Mouse (Mus musculus) embryonic facial prominence, embryonic 14.5 days (tissue): ENCODE measurements around the gene Caln1. TPM values are rescaled to one million over a fixed set of nuclear protein-coding genes. Genes with fewer than 3 reads are reported as not detected.
A peak's percentile ranks its signal among the peaks of the same experiment; 100 is the strongest.

Experiments
- ATAC-seq: fragments of 200-750 bp; cut with Nextera tagmentation; 2 replicates; pipeline ENCODE4 v1.8.0; 2017; ENCODE audit warnings: low read depth, moderate number of reproducible peaks, moderate TSS enrichment
- DNase-seq: peaks from one replicate; pipeline ENCODE4 v3.0.0-alpha.2; 2015; ENCODE audit warnings: low spot score
- H3K27ac ChIP-seq: fragments of 300-500 bp; sonication (generic); replicated peaks from 2 replicates; pipeline ENCODE4 v1.5.1; 2014; ENCODE audit warnings: low read depth, mild to moderate bottlenecking, low read length, moderate library complexity
- H3K27me3 ChIP-seq: fragments of 300-500 bp; sonication (generic); replicated peaks from 2 replicates; pipeline ENCODE4 v1.6.1; 2014; ENCODE audit warnings: low read length; ENCODE audit not compliant: control insufficient read depth, insufficient read depth
- H3K36me3 ChIP-seq: fragments of 300-500 bp; sonication (generic); 2 replicates; pipeline ENCODE4 v1.6.1; 2014; ENCODE audit warnings: low read length, mixed read lengths; ENCODE audit not compliant: control insufficient read depth, insufficient read depth
- H3K4me1 ChIP-seq: fragments of 300-500 bp; sonication (generic); 2 replicates; pipeline ENCODE4 v1.6.1; 2014; ENCODE audit warnings: antibody characterized with exemption, low read length; ENCODE audit not compliant: control insufficient read depth, insufficient read depth
- H3K4me2 ChIP-seq: fragments of 300-500 bp; sonication (generic); 2 replicates; pipeline ENCODE4 v1.6.1; 2014; ENCODE audit warnings: low read depth, mild to moderate bottlenecking, low read length, moderate library complexity, mixed read lengths
- H3K4me3 ChIP-seq: fragments of 300-500 bp; sonication (generic); 2 replicates; pipeline ENCODE4 v1.5.1; 2014; ENCODE audit warnings: low read depth, mild to moderate bottlenecking, low read length
- H3K9ac ChIP-seq: fragments of 300-500 bp; sonication (generic); 2 replicates; pipeline ENCODE4 v1.6.1; 2014; ENCODE audit warnings: low read depth, mild to moderate bottlenecking, low read length, moderate library complexity, mixed read lengths
- H3K9me3 ChIP-seq: fragments of 300-500 bp; sonication (generic); 2 replicates; pipeline ENCODE4 v1.6.1; 2016; ENCODE audit warnings: low read length; ENCODE audit not compliant: control insufficient read depth
- WGBS: fragments of 180-500 bp; shearing (Covaris S2); extraction: QIAGEN DNeasy Blood & Tissue Kit; methylation state at CpG from one replicate; pipeline ENCODE4 v1.1.7; 2014; 5-methylcytosine and 5-hydroxymethylcytosine counted together
- polyA plus RNA-seq: library from polyadenylated mRNA; unstranded; fragments of >200 nt; fragmentation: Nextera tagmentation; extraction: Ambion mirVana; gene quantifications from 2 replicates; pipeline ENCODE4 v1.2.1, GENCODE M21; 2014

Gene Caln1
- 1.3 and 2.2 TPM in 2 replicates for polyA plus RNA-seq

GRCm38 (mm10) chr5:130369237-130369636 is at the start of gene Caln1:
Caln1 (plus strand) TSS chr5:130369455.
- Histone ChIP-seq H3K4me3 (no peak within 1 kb of the TSS), H3K36me3 (no peaks in the 10 kb centered on the region), H3K4me2 (no peak within 1 kb of the TSS), H3K27ac (no peak within 1 kb of the TSS), H3K9ac (no peak within 1 kb of the TSS), H3K9me3 (no peaks in the 10 kb centered on the region), H3K4me1 (no peaks in the 10 kb centered on the region), H3K27me3 (no peaks in the 10 kb centered on the region)
- no peak for ATAC-seq
- 73% methylated on average over 11 of the region's 11 CpGs for WGBS
- no peak for DNase-seq

- H3K27me3 ChIP-seq = no peaks in the 10 kb centered on the region
- DNase-seq (no peak), ATAC-seq (no peak)
- H3K4me3 ChIP-seq = no peak overlapping the region
- 98% methylated on average over 5 of the region's 5 CpGs for WGBS
- peaks cover 6% of the 10 kb centered on the region for H3K36me3 ChIP-seq
- no peak overlapping the region for H3K4me2 ChIP-seq
- H3K4me1 ChIP-seq = no peaks in the 10 kb centered on the region
- H3K27ac ChIP-seq = no peak overlapping the region
- H3K9ac ChIP-seq = no peak overlapping the region
- H3K9me3 ChIP-seq = peaks cover 7% of the 10 kb centered on the region; the same call in 1 of the 2 replicates
Observed at GRCm38 (mm10) chr5:130319783-130320182, 49.5 kb upstream of the Caln1 start.

- Histone ChIP-seq H3K4me3 (no peak overlapping the region), H3K4me1 (no peaks in the 10 kb centered on the region), H3K27me3 (no peaks in the 10 kb centered on the region), H3K9ac (no peak overlapping the region), H3K36me3 (peaks cover 9% of the 10 kb centered on the region), H3K9me3 (peaks cover 7% of the 10 kb centered on the region; the same call in 1 of the 2 replicates), H3K27ac (no peak overlapping the region), H3K4me2 (no peak overlapping the region)
- 0 out of 2 replicates have a peak, but pooled peaks have one; percentile 18 for ATAC-seq
- peak; percentile 47 for DNase-seq
- WGBS = 68% methylated on average over 3 of the region's 3 CpGs
Observed at GRCm38 (mm10) chr5:130320485-130320884, 48.8 kb upstream of the Caln1 start.

GRCm38 (mm10) chr5:130325486-130325885 is 43.8 kb upstream of the Caln1 start:
- H3K36me3 ChIP-seq = peaks cover 21% of the 10 kb centered on the region
- H3K27me3 ChIP-seq = no peaks in the 10 kb centered on the region
- H3K4me3 ChIP-seq = no peak overlapping the region
- H3K4me1 ChIP-seq = no peaks in the 10 kb centered on the region
- H3K9ac ChIP-seq = no peak overlapping the region
- no peak overlapping the region for H3K4me2 ChIP-seq
- DNase-seq (no peak), ATAC-seq (no peak)
- WGBS = 94% methylated on average over 8 of the region's 8 CpGs
- H3K27ac ChIP-seq = no peak overlapping the region
- H3K9me3 ChIP-seq = peaks cover 7% of the 10 kb centered on the region; the same call in 1 of the 2 replicates

- ATAC-seq (no peak), DNase-seq (peak; percentile 53)
- Histone ChIP-seq H3K4me2 (no peak overlapping the region), H3K4me3 (no peak overlapping the region), H3K9ac (no peak overlapping the region), H3K9me3 (peaks cover 7% of the 10 kb centered on the region; the same call in 1 of the 2 replicates), H3K4me1 (no peaks in the 10 kb centered on the region), H3K27me3 (no peaks in the 10 kb centered on the region), H3K36me3 (peaks cover 21% of the 10 kb centered on the region), H3K27ac (no peak overlapping the region)
- WGBS = 71% methylated on average over 6 of the region's 6 CpGs
Observed at GRCm38 (mm10) chr5:130327615-130328263, 41.5 kb upstream of the Caln1 start.

- ATAC-seq = no peak
- no peak overlapping the region for H3K4me2 ChIP-seq
- H3K9ac ChIP-seq = no peak overlapping the region
- H3K9me3 ChIP-seq = peaks cover 7% of the 10 kb centered on the region; the same call in 1 of the 2 replicates
- peaks cover 21% of the 10 kb centered on the region for H3K36me3 ChIP-seq
- WGBS = 84% methylated on average over 9 of the region's 9 CpGs
- no peaks in the 10 kb centered on the region for H3K4me1 ChIP-seq
- no peak for DNase-seq
- H3K4me3 ChIP-seq = no peak overlapping the region
- no peak overlapping the region for H3K27ac ChIP-seq
- H3K27me3 ChIP-seq = no peaks in the 10 kb centered on the region
Observed at GRCm38 (mm10) chr5:130328366-130328765, 40.9 kb upstream of the Caln1 start.

GRCm38 (mm10) chr5:130329889-130330288 is 39.4 kb upstream of the Caln1 start:
- H3K9me3 ChIP-seq = no peaks in the 10 kb centered on the region
- H3K9ac ChIP-seq = no peak overlapping the region
- peaks cover 18% of the 10 kb centered on the region for H3K36me3 ChIP-seq
- no peak overlapping the region for H3K4me2 ChIP-seq
- 71% methylated on average over 2 of the region's 2 CpGs for WGBS
- H3K27ac ChIP-seq = no peak overlapping the region
- H3K27me3 ChIP-seq = no peaks in the 10 kb centered on the region
- ATAC-seq (no peak), DNase-seq (no peak)
- no peak overlapping the region for H3K4me3 ChIP-seq
- H3K4me1 ChIP-seq = no peaks in the 10 kb centered on the region

GRCm38 (mm10) chr5:130330801-130331200 is 38.5 kb upstream of the Caln1 start:
- H3K9ac ChIP-seq = no peak overlapping the region

GRCm38 (mm10) chr5:130331206-130331605 is 38.0 kb upstream of the Caln1 start:
- Histone ChIP-seq H3K27ac (no peak overlapping the region), H3K9ac (no peak overlapping the region), H3K4me3 (no peak overlapping the region), H3K9me3 (no peaks in the 10 kb centered on the region), H3K27me3 (no peaks in the 10 kb centered on the region), H3K4me2 (no peak overlapping the region), H3K36me3 (peaks cover 26% of the 10 kb centered on the region), H3K4me1 (no peaks in the 10 kb centered on the region)
- DNase-seq (no peak), ATAC-seq (no peak)
- WGBS = 63% methylated on average over 4 of the region's 4 CpGs

More at GRCm38 (mm10) chr5:130330801-130331200, 38.5 kb upstream of the Caln1 start:
- Histone ChIP-seq H3K9me3 (no peaks in the 10 kb centered on the region), H3K36me3 (peaks cover 25% of the 10 kb centered on the region), H3K4me1 (no peaks in the 10 kb centered on the region), H3K4me3 (no peak overlapping the region), H3K27ac (no peak overlapping the region), H3K27me3 (no peaks in the 10 kb centered on the region), H3K4me2 (no peak overlapping the region)
- DNase-seq (no peak), ATAC-seq (no peak)
- 88% methylated on average over 4 of the region's 4 CpGs for WGBS
